Comparison of ENCODE assay signal across 29 mouse cellular contexts in genomic region chr2:59287630-59288029, GRCm38 (mm10).
DNase-seq lines count a peak whose midpoint lies in the region; ATAC-seq lines count a peak whose summit lies in the region.
"Had no signal": no experiment of that assay in that cellular context is flagged by ENCODE, and none has a peak within 500 bp of the region (broad histone marks: within the 10 kb centered on the region; RNA-seq: fewer than 3 reads in every experiment).

No protein-coding gene starts in this region.

- H3K9ac ChIP-seq in heart, embryonic 15.5 days, result no peak overlapping the region
- no peak overlapping the region for H3K9ac ChIP-seq in kidney, embryonic 16.5 days (replicated peaks; ENCODE audit: low read length)
- H3K9ac ChIP-seq: embryonic facial prominence, embryonic 13.5 days; forebrain, embryonic 15.5 days; hindbrain, embryonic 12.5 days; limb, embryonic 15.5 days; liver, embryonic 13.5 days; neural tube, embryonic 15.5 days had no signal

- no peaks in the 10 kb centered on the region for H3K27me3 ChIP-seq in heart, embryonic 15.5 days
- H3K27me3 ChIP-seq in kidney, embryonic 16.5 days (ENCODE audit: insufficient read depth, low read length), result no peaks in the 10 kb centered on the region
- H3K27me3 ChIP-seq: CH12.LX; embryonic facial prominence, embryonic 13.5 days; forebrain, embryonic 15.5 days; hindbrain, embryonic 12.5 days; limb, embryonic 15.5 days; liver, embryonic 13.5 days; neural tube, embryonic 15.5 days had no signal

- no peaks in the 10 kb centered on the region for H3K36me3 ChIP-seq in heart, embryonic 15.5 days
- H3K36me3 ChIP-seq in kidney, embryonic 16.5 days (ENCODE audit: insufficient read depth, low read length), result no peaks in the 10 kb centered on the region
- H3K36me3 ChIP-seq: embryonic facial prominence, embryonic 13.5 days; forebrain, embryonic 15.5 days; hindbrain, embryonic 12.5 days; limb, embryonic 10.5 days; limb, embryonic 15.5 days; liver, embryonic 13.5 days; neural tube, embryonic 15.5 days had no signal

- 90% methylated on average over 8 of the region's 8 CpGs for WGBS in heart, embryonic 15.5 days
- 45% methylated on average over 8 of the region's 8 CpGs for WGBS in kidney, embryonic 16.5 days

- peaks cover 37% of the 10 kb centered on the region for H3K4me1 ChIP-seq in heart, embryonic 15.5 days (replicated peaks)
- peaks cover 15% of the 10 kb centered on the region for H3K4me1 ChIP-seq in kidney, embryonic 16.5 days (ENCODE audit: insufficient read depth, low read length)
- H3K4me1 ChIP-seq: liver, embryonic 13.5 days had no signal

- no peak overlapping the region for H3K4me2 ChIP-seq in heart, embryonic 15.5 days
- H3K4me2 ChIP-seq in kidney, embryonic 16.5 days (replicated peaks; ENCODE audit: low read depth, low read length), result no peak overlapping the region
- H3K4me2 ChIP-seq: embryonic facial prominence, embryonic 13.5 days; forebrain, embryonic 15.5 days; hindbrain, embryonic 12.5 days; limb, embryonic 15.5 days; liver, embryonic 13.5 days; neural tube, embryonic 15.5 days had no signal

- DNase-seq in heart, adult 18-20 months, result no peak
- DNase-seq in kidney, adult 8-10 months, result no peak
- DNase-seq in testis, postnatal 10 days (ENCODE audit: low spot score), result peak; percentile 22
- no peak for DNase-seq in testis, postnatal 14 days (ENCODE audit: low spot score)
- DNase-seq in layer of hippocampus, adult 11-12 months (ENCODE audit: low spot score), result no peak
- DNase-seq: adrenal gland, postnatal 14 days; cerebellum, adult 11 months; cerebellum, adult 9-11 months; heart, postnatal 36 days; kidney, adult 2 months; layer of hippocampus, adult 9-11 months; liver, embryonic 13.5 days; lung, postnatal 4 days; retina, postnatal 1 day; right cerebral cortex, postnatal 14 days; thymus, postnatal 14 days had no signal

- no peak for ATAC-seq in heart, embryonic 15.5 days (replicated peaks; ENCODE audit: insufficient number of reproducible peaks, insufficient read depth, low FRiP score, low read depth)
- ATAC-seq in kidney, embryonic 16.5 days (ENCODE audit: low FRiP score, low TSS enrichment), result peak; percentile 47; the same call in 1 of the 2 replicates
- ATAC-seq: forebrain, embryonic 15.5 days; hindbrain, postnatal 0 days; lung, postnatal 0 days had no signal

- 0 out of 2 replicates have a peak overlapping the region, but pooled peaks have one; percentile 8 for H3K27ac ChIP-seq in heart, embryonic 15.5 days
- H3K27ac ChIP-seq in kidney, embryonic 16.5 days (ENCODE audit: low read length), result no peak overlapping the region
- H3K27ac ChIP-seq: embryonic facial prominence, embryonic 13.5 days; forebrain, embryonic 10.5 days; forebrain, embryonic 15.5 days; heart, embryonic 10.5 days; hindbrain, embryonic 12.5 days; hindbrain, postnatal 0 days; limb, embryonic 10.5 days; limb, embryonic 15.5 days; liver, embryonic 13.5 days; neural tube, embryonic 15.5 days had no signal

- no peaks in the 10 kb centered on the region for H3K9me3 ChIP-seq in heart, embryonic 15.5 days (replicated peaks)
- H3K9me3 ChIP-seq in kidney, embryonic 16.5 days (ENCODE audit: low read length), result no peaks in the 10 kb centered on the region
- H3K9me3 ChIP-seq: embryonic facial prominence, embryonic 13.5 days; forebrain, embryonic 10.5 days; forebrain, embryonic 15.5 days; heart, embryonic 10.5 days; hindbrain, embryonic 12.5 days; limb, embryonic 10.5 days; limb, embryonic 15.5 days; liver, embryonic 13.5 days; neural tube, embryonic 15.5 days had no signal

- no peak overlapping the region for H3K4me3 ChIP-seq in heart, embryonic 15.5 days
- no peak overlapping the region for H3K4me3 ChIP-seq in kidney, embryonic 16.5 days (ENCODE audit: low read length)
- H3K4me3 ChIP-seq: embryonic facial prominence, embryonic 13.5 days; forebrain, embryonic 10.5 days; forebrain, embryonic 15.5 days; heart, embryonic 10.5 days; hindbrain, embryonic 12.5 days; limb, embryonic 10.5 days; limb, embryonic 15.5 days; liver, embryonic 13.5 days; neural tube, embryonic 15.5 days had no signal
